Mouse (Mus musculus): ENCODE results near the gene Nup88. TPM values are rescaled to one million over a fixed set of nuclear protein-coding genes. Genes with fewer than 3 reads are reported as not detected.

Gene Nup88
- polyA plus RNA-seq (2014; fragmentation: Illumina TruSeq; extraction: RNeasy Lipid Tissue Mini Kit (QIAGEN cat#74804); ENCODE audit: low replicate concordance): 138 TPM

GRCm38 (mm10) chr11:70969821-70970559 lies at the start of gene Nup88, which contains the start of gene Rpain:
Nup88 (minus strand) TSS chr11:70969973.
Rpain (plus strand) TSS chr11:70970213.

GRCm38 (mm10) chr11:71004316-71004773 lies 34.6 kb upstream of the Nup88 start, which contains the start of gene Dhx33:
Dhx33 (minus strand) TSS chr11:71004437.

GRCm38 (mm10) chr11:70982557-70983228 lies 12.9 kb upstream of the Nup88 start, which contains the start of gene C1qbp:
C1qbp (minus strand) TSS chr11:70983026.

Other genes starting within 250 kb of the Nup88 start
- gene Zfp3, start 205.8 kb downstream of the Nup88 start, polyA plus RNA-seq (2014; fragmentation: Illumina TruSeq; extraction: RNeasy Lipid Tissue Mini Kit (QIAGEN cat#74804); ENCODE audit: low replicate concordance): 1.6 TPM
- gene Scimp, start 157.4 kb downstream of the Nup88 start, polyA plus RNA-seq (2014; fragmentation: Illumina TruSeq; extraction: RNeasy Lipid Tissue Mini Kit (QIAGEN cat#74804); ENCODE audit: low replicate concordance): 1.6 TPM
- gene Rabep1, start 125.2 kb downstream of the Nup88 start, polyA plus RNA-seq (2014; fragmentation: Illumina TruSeq; extraction: RNeasy Lipid Tissue Mini Kit (QIAGEN cat#74804); ENCODE audit: low replicate concordance): 45.4 TPM
- 6.9 TPM for gene Rpain, start 240 bp upstream of the Nup88 start, polyA plus RNA-seq (2014; fragmentation: Illumina TruSeq; extraction: RNeasy Lipid Tissue Mini Kit (QIAGEN cat#74804); ENCODE audit: low replicate concordance)
- gene C1qbp, start 13.1 kb upstream of the Nup88 start, polyA plus RNA-seq (2014; fragmentation: Illumina TruSeq; extraction: RNeasy Lipid Tissue Mini Kit (QIAGEN cat#74804); ENCODE audit: low replicate concordance): 104 TPM
- 9.3 TPM for gene Dhx33, start 34.5 kb upstream of the Nup88 start, polyA plus RNA-seq (2014; fragmentation: Illumina TruSeq; extraction: RNeasy Lipid Tissue Mini Kit (QIAGEN cat#74804); ENCODE audit: low replicate concordance)
- 46.9 TPM for gene Mis12, start 49.6 kb upstream of the Nup88 start, polyA plus RNA-seq (2014; fragmentation: Illumina TruSeq; extraction: RNeasy Lipid Tissue Mini Kit (QIAGEN cat#74804); ENCODE audit: low replicate concordance)
- gene Derl2, start 49.9 kb upstream of the Nup88 start, polyA plus RNA-seq (2014; fragmentation: Illumina TruSeq; extraction: RNeasy Lipid Tissue Mini Kit (QIAGEN cat#74804); ENCODE audit: low replicate concordance): 81.0 TPM
- 1.8 TPM for gene 6330403K07Rik, start 63.5 kb upstream of the Nup88 start, polyA plus RNA-seq (2014; fragmentation: Illumina TruSeq; extraction: RNeasy Lipid Tissue Mini Kit (QIAGEN cat#74804); ENCODE audit: low replicate concordance)
- 0.59 TPM for gene Nlrp1a, start 174.7 kb upstream of the Nup88 start, polyA plus RNA-seq (2014; fragmentation: Illumina TruSeq; extraction: RNeasy Lipid Tissue Mini Kit (QIAGEN cat#74804); ENCODE audit: low replicate concordance)

Measured in small intestine, adult 10 weeks (tissue).